Mouse (Mus musculus): ENCODE measurements around the gene Dll4. TPM values are rescaled to one million over a fixed set of nuclear protein-coding genes. Genes with fewer than 3 reads are reported as not detected.

Gene Dll4
- polyA plus RNA-seq, 1 experiment, result 4.1 TPM

- 95% methylated on average over 5 of the region's 5 CpGs for WGBS
- Histone ChIP-seq H3K4me3 (replicated peaks; ENCODE audit: insufficient read depth, low read depth, low read length) (no peak overlapping the region), H3K27ac (ENCODE audit: insufficient read depth, low read length) (peak overlapping the region; percentile 31; the same call in 1 of the 2 replicates), H3K27me3 (ENCODE audit: control insufficient read depth, insufficient read depth, low read length) (no peaks in the 10 kb centered on the region), H3K4me1 (ENCODE audit: control insufficient read depth, insufficient read depth, low read length) (peaks cover 20% of the 10 kb centered on the region; the same call in 1 of the 2 replicates)
- no peak for DNase-seq
- no peak for TF ChIP-seq CTCF (IDR thresholded peaks at IDR 0.05; ENCODE audit: borderline replicate concordance, insufficient read depth, low read depth, low read length)
- no peak for TF ChIP-seq POLR2A (IDR thresholded peaks at IDR 0.05; ENCODE audit: borderline replicate concordance, insufficient read depth, low read length)
Measured at GRCm38 (mm10) chr2:119356805-119357204, 31.2 kb downstream of the Dll4 start.

DNA sequence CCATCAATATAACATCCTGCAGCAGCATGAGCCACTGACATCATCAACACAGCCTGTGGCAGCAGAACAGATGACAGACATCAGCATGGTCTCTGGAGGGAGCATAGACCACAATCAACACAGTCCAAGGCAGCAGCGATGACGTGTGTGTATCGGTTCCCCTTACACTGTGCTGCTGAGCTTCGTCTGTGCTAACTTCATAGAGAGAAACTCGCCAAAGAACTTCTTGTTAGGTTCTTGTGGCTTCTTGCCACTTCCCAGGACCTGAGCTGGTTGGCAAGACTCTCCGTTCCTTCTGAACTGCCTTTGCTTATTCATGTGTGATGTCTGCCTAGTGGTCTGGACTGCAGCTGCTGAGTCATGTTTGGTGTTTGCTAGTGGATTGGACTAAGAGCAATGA, 32.7 kb downstream of the Dll4 start:
- Histone ChIP-seq H3K27me3 (ENCODE audit: control insufficient read depth, insufficient read depth, low read length) (no peaks in the 10 kb centered on the region), H3K4me3 (replicated peaks; ENCODE audit: insufficient read depth, low read depth, low read length) (no peak overlapping the region), H3K27ac (ENCODE audit: insufficient read depth, low read length) (no peak overlapping the region), H3K4me1 (ENCODE audit: control insufficient read depth, insufficient read depth, low read length) (peaks cover 20% of the 10 kb centered on the region; the same call in 1 of the 2 replicates)
- no peak for DNase-seq
- 82% methylated on average over 6 of the region's 6 CpGs for WGBS
- no peak for TF ChIP-seq CTCF (IDR thresholded peaks at IDR 0.05; ENCODE audit: borderline replicate concordance, insufficient read depth, low read depth, low read length)
- TF ChIP-seq POLR2A (IDR thresholded peaks at IDR 0.05; ENCODE audit: borderline replicate concordance, insufficient read depth, low read length), result no peak

DNA sequence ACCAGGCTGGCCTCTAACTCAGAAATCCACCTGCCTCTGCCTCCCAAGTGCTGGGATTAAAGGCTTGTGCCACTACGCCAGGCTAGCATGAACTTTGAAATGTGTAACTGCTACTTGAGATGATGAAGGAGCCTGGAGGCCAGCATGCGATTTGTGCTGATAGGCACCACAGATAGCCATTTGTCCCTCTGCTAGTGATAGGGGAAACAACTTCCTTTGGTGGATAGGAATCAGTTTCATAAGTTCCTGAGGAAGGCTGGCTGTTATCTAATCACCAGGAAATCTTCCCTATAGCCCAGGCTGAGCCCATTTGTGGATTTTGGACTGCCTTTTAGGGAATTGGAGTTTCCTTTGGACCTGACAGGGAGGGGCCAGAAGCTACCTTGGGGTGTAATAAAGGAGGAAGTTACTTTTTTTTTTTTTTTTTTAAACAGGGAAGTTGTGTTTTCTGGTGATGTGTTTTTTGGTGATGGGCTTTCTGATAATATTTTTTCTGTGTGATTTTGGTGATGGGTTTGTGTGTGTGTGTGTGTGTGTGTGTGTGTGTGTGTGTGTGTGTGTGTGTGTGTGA, 34.2 kb downstream of the Dll4 start:
- WGBS, result 94% methylated on average over 2 of the region's 2 CpGs
- TF ChIP-seq CTCF (IDR thresholded peaks at IDR 0.05; ENCODE audit: borderline replicate concordance, insufficient read depth, low read depth, low read length) (no peak), POLR2A (IDR thresholded peaks at IDR 0.05; ENCODE audit: borderline replicate concordance, insufficient read depth, low read length) (no peak)

DNA sequence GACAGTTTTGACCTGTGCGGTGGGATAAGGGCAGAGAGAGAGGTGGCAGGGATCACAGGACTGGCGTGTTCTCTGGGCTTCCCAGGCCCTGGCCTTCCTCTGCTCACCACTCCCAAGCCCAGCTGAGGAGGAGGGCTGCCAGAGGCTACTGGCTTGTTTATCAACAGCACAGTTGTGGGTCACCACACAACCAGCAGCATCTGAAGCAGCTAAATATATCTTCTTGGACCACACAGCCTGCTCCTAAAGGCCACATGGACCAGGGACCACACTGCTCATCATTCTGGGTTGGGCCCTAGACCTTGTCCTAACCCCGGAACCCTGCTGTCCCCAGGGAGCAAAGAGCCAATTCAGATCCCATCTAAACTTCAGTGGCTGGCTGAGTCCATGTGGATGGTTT, 39.4 kb downstream of the Dll4 start:
- Histone ChIP-seq H3K4me1 (ENCODE audit: control insufficient read depth, insufficient read depth, low read length) (no peaks in the 10 kb centered on the region), H3K4me3 (replicated peaks; ENCODE audit: insufficient read depth, low read depth, low read length) (no peak overlapping the region), H3K27me3 (ENCODE audit: control insufficient read depth, insufficient read depth, low read length) (no peaks in the 10 kb centered on the region), H3K27ac (ENCODE audit: insufficient read depth, low read length) (no peak overlapping the region)
- TF ChIP-seq POLR2A (IDR thresholded peaks at IDR 0.05; ENCODE audit: borderline replicate concordance, insufficient read depth, low read length), result no peak
- WGBS, result 79% methylated on average over 3 of the region's 3 CpGs
- DNase-seq, result no peak

More for the DNA sequence above, 34.2 kb downstream of the Dll4 start:
- Histone ChIP-seq H3K27ac (ENCODE audit: insufficient read depth, low read length) (no peak overlapping the region), H3K4me1 (ENCODE audit: control insufficient read depth, insufficient read depth, low read length) (peaks cover 16% of the 10 kb centered on the region; the same call in 1 of the 2 replicates), H3K4me3 (replicated peaks; ENCODE audit: insufficient read depth, low read depth, low read length) (no peak overlapping the region), H3K27me3 (ENCODE audit: control insufficient read depth, insufficient read depth, low read length) (no peaks in the 10 kb centered on the region)
- DNase-seq, result no peak

GRCm38 (mm10) chr2:119367346-119367745, 41.8 kb downstream of the Dll4 start:
- no peak for DNase-seq
- no peak overlapping the region for H3K27ac ChIP-seq (ENCODE audit: insufficient read depth, low read length)
- no peak for TF ChIP-seq CTCF (IDR thresholded peaks at IDR 0.05; ENCODE audit: borderline replicate concordance, insufficient read depth, low read depth, low read length)
- no peak for TF ChIP-seq POLR2A (IDR thresholded peaks at IDR 0.05; ENCODE audit: borderline replicate concordance, insufficient read depth, low read length)
- 68% methylated on average over 3 of the region's 3 CpGs for WGBS
- H3K4me3 ChIP-seq (replicated peaks; ENCODE audit: insufficient read depth, low read depth, low read length), result no peak overlapping the region
- H3K4me1 ChIP-seq (ENCODE audit: control insufficient read depth, insufficient read depth, low read length), result no peaks in the 10 kb centered on the region
- no peaks in the 10 kb centered on the region for H3K27me3 ChIP-seq (ENCODE audit: control insufficient read depth, insufficient read depth, low read length)

DNA sequence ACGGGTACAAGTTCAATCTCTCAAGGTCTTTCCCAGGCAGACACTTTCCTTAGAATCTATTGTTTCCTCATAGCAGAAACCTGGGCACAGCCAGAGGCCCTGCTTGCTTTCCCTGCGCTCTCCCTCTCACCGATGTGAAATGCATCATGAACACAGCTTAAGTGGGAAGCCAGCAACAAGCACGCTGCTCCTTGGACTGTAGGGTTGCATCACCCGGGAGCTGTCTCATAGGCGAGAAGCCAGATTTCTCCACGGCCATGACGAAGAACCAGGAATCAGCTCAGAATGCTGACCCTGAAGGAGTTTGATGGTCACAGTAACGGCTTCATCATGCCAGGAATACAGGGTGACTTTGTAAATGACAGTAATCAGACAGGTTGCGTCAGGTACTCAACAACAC, 44.5 kb downstream of the Dll4 start:
- Histone ChIP-seq H3K27me3 (ENCODE audit: control insufficient read depth, insufficient read depth, low read length) (no peaks in the 10 kb centered on the region), H3K4me3 (replicated peaks; ENCODE audit: insufficient read depth, low read depth, low read length) (no peak overlapping the region), H3K27ac (ENCODE audit: insufficient read depth, low read length) (no peak overlapping the region), H3K4me1 (ENCODE audit: control insufficient read depth, insufficient read depth, low read length) (no peaks in the 10 kb centered on the region)
- TF ChIP-seq CTCF (IDR thresholded peaks at IDR 0.05; ENCODE audit: borderline replicate concordance, insufficient read depth, low read depth, low read length) (no peak), POLR2A (IDR thresholded peaks at IDR 0.05; ENCODE audit: borderline replicate concordance, insufficient read depth, low read length) (no peak)
- DNase-seq, result no peak
- WGBS, result 88% methylated on average over 10 of the region's 10 CpGs

GRCm38 (mm10) chr2:119377286-119377685, 51.7 kb downstream of the Dll4 start:
- no peak for TF ChIP-seq POLR2A (IDR thresholded peaks at IDR 0.05; ENCODE audit: borderline replicate concordance, insufficient read depth, low read length)
- no peak for TF ChIP-seq CTCF (IDR thresholded peaks at IDR 0.05; ENCODE audit: borderline replicate concordance, insufficient read depth, low read depth, low read length)
- WGBS, result 73% methylated on average over 9 of the region's 9 CpGs

DNA sequence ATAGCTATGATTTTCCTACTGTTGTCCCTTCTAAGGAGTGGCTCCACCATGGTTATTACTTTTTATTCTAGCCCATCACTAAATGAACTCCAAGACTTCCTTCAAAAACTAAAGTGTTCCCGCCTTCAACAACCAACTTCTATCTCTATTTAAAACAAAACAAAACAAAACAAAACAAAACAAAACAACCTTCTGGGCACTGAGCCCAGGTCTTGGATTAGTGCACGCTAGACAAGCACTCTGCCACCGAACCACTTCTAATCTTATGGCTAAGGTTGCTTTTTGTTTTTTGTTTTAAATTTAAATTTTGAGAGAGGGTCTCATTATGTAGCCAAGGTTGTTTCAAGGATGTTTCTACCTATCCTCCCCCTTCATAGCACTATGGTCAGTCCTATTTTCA, 52.2 kb downstream of the Dll4 start:
- Histone ChIP-seq H3K4me3 (replicated peaks; ENCODE audit: insufficient read depth, low read depth, low read length) (no peak overlapping the region), H3K27ac (ENCODE audit: insufficient read depth, low read length) (no peak overlapping the region), H3K27me3 (ENCODE audit: control insufficient read depth, insufficient read depth, low read length) (no peaks in the 10 kb centered on the region), H3K4me1 (ENCODE audit: control insufficient read depth, insufficient read depth, low read length) (no peaks in the 10 kb centered on the region)
- no peak for DNase-seq
- TF ChIP-seq POLR2A (IDR thresholded peaks at IDR 0.05; ENCODE audit: borderline replicate concordance, insufficient read depth, low read length), result no peak
- TF ChIP-seq CTCF (IDR thresholded peaks at IDR 0.05; ENCODE audit: borderline replicate concordance, insufficient read depth, low read depth, low read length), result no peak
- WGBS, result 58% methylated on average over 3 of the region's 3 CpGs

More at GRCm38 (mm10) chr2:119377286-119377685, 51.7 kb downstream of the Dll4 start:
- DNase-seq, result no peak
- H3K4me1 ChIP-seq (ENCODE audit: control insufficient read depth, insufficient read depth, low read length), result no peaks in the 10 kb centered on the region
- no peak overlapping the region for H3K4me3 ChIP-seq (replicated peaks; ENCODE audit: insufficient read depth, low read depth, low read length)
- no peak overlapping the region for H3K27ac ChIP-seq (ENCODE audit: insufficient read depth, low read length)
- H3K27me3 ChIP-seq (ENCODE audit: control insufficient read depth, insufficient read depth, low read length), result no peaks in the 10 kb centered on the region
